Mouse (Mus musculus) B cell, adult 62 days (primary cell): ENCODE measurements around the gene Gm5447. TPM values are rescaled to one million over a fixed set of nuclear protein-coding genes. Genes with fewer than 3 reads are reported as not detected.

Experiments used
- total RNA-seq: library from RNA; stranded (reverse); gene quantifications from 4 replicates; pipeline ENCODE4 v1.2.4, GENCODE M21; 2023

The Gm5447 gene
- not detected in 4 replicates for total RNA-seq

DNA sequence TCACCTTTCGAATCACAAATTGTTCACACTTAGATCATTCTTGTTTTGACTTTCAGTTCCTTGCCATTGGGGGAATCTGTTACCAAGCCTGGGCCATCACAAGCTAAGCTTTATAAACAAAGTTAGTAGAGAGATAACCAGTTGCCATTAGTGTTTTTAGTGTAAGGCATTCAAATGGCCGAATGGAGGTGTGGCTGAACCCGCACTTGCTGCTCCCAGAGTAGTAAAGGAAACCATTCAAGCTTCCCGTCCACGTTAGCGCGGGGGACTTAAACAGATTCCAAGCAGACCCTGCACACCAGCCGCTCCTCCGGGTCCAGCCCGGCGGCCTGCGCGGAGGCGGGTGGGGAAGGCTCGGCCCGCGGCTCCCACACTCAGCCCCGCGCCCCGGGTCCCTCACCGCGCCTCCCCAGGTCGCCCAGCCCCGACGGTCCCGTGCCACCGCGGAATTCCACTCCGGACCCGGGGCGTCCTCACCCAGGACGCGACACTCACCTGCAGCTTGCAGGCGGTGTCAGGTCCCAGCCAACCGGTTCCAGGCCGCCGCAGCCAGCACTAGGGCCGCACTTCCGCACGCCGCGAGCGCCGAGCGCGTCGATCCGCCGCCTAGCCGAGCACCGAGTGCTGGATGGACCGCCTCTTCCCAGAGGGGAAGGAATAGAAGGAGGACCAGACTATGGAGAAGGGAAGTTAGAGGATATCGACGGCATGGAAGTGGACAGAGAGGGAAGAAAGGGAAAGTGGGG lies at the start of gene Gm5447, which contains the start of gene Exoc2:
Gm5447 (plus strand) TSS at position 704 of the 746 bp plus-strand sequence.
Exoc2 (minus strand) TSS at position 593 of the 746 bp plus-strand sequence.

GRCm38 (mm10) chr13:30947540-30947939 lies 26.5 kb upstream of the Gm5447 start, which contains the start of gene Hus1b:
Gene Hus1b (minus strand): TSS chr13:30947759.

Other genes starting within 250 kb of the Gm5447 start
- gene Irf4, start 225.0 kb upstream of the Gm5447 start, total RNA-seq: 555 to 629 TPM (median 589 TPM) in 4 replicates
- 1.7 to 4.9 TPM (median 2.5 TPM) in 4 replicates for gene Hus1b, start 26.4 kb upstream of the Gm5447 start, total RNA-seq
- 57.1 to 62.7 TPM (median 60.3 TPM) in 4 replicates for gene Exoc2, start 111 bp upstream of the Gm5447 start, total RNA-seq